Mouse (Mus musculus): ENCODE data around the gene Dnm2.
"Not testable (repeated sequence)": the region's sequence is repeated elsewhere in the genome, so short reads cannot be mapped to it uniquely, and the experiment has no call there.

Gene Dnm2

DNA sequence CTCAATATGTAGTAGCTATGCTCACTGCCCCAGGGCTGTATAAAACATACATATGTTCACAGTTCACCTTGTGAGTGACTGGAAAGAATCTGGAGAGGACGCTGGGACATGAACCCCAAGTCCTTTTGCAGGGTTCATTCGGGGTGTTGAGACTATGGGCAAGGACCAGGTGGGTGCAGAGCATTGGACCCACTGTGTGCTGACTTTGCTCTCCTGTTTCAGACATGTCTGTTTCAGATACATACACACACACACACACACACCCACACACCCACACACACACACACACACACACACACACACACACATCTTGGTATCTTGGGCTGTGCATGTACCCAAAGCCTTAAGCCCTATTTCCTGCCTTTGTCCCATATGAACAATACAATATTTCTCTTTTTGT, 117.3 kb downstream of the Dnm2 start:
- not testable (repeated sequence) for DNase-seq (ENCODE audit: low read depth, low spot score)

DNA sequence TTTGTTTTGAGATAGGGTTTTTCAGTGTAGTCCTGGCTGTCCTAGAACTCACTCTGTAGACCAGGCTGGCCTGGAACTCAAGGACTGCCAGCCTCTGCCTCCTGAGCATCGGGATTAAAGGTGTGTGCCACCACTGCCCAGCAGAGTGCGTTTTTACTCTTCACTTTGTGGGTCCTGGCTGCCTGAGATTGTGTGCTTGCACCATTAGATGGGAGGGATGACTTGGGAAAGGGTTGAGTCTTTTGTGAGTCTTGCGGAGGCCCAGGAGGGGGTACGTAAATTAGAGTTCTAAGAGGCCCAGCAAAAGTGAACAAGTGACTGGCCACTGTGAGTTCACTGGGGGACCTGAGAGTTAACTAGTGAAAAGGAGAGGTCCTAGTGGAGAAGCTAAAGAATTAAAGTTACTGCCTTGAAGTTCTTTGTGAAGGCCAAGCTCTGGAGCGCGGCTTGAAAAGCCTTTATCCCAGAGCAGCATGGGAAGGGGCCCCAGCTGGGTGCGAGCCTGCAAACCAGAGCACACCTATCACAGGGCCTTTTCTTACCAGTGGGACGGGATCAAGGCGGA, 120.7 kb downstream of the Dnm2 start:
- DNase-seq (ENCODE audit: low read depth, low spot score): no peak

DNA sequence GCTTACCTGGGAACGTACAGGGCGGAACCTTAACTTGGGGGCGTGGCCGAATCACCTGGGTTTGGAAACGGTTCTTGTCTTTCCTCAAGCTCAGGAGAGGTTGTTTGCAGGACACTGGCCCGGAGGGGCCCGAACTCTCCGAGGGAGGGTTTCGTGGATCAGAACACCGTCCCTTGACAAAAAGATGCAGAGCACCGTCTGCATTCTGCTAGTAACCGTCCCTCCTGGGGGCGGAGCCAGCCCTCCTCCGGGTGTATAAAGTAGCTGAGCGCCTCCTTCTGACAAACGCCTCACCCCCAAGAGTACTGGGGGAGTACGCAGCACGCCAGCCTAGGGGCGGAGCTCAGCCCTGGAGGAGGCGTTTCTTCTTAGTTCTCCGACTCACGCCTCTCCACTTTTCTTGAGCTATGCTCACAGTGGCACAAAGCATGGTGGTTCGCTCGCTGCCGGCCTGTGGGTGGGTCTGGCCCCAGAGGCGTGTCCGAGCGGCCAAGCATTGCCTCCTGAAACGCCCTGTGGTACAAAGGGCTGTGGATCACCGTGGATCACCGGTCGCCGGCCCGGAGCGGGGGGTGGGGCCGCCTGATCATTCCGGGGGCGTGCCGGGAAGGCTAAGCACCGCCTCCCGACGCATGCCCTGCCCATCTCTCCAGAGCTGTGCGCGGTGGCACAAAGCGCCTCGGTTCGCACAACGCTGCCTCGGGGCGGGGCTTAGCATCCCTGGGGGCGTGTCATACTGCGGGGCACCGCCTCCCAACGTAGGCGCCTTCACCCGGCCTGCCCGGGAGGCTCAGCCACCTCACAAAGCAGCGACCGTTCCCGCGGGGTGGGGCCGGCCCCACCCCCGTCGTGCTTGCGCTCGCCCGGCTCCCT, 121.4 kb downstream of the Dnm2 start:
- peak; percentile 99 for DNase-seq (ENCODE audit: low read depth, low spot score)

DNA sequence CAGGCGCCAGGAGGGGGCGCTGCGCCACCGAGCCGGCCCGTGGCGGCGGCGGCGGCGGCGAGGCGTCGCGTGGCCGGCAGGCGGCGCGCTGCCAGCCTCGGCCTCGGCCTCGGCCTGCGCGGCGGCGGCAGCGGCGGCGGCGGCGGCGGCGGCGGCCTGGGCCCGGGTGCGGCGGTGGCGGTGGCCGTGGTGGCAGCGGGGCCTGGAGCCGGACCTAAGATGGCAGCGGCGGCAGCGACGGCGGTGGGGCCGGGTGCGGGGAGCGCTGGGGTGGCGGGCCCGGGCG, 122.0 kb downstream of the Dnm2 start, which contains the start of gene Carm1:
Carm1 (plus strand) TSS at position 106 of the 286 bp plus-strand sequence.
- no peak for DNase-seq (ENCODE audit: low read depth, low spot score)

DNA sequence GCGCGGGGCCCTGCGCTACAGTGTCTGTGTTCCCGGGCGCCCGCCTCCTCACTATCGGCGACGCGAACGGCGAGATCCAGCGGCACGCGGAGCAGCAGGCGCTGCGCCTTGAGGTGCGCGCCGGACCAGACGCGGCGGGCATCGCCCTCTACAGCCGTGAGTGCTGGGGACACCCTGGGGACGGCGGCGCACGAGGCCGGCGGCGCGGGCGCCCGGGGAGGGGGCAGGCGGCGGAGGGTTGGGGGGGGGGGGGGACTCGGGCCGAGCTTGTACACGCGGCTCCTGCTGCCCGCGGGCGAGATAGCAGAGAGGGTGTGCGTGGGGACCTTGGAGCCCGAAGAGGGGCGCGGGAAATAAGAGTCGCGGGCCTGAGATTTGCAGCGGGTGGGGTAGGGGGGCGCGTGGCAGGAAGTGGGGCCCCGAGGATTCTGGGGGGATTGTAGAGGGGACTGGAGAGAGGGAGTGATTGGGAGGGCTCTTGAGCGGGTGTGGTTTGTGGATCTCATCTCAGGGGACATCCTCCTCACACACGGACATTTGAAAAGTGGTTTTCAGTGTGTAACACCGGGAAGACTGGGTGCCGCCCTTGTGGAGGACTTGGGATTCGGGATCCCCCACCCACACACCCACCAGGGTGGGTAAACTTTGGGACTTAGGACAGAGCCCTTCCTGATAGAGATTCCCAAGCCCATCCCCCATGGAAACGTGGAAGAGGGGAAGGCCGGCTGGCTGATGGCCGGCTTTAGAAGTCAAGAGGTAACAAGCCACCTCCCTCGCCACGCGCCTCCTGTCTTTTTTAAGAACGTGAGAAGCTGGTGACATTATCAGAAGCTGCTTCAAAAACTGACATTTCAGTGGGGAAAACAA, 122.6 kb downstream of the Dnm2 start:
- DNase-seq (ENCODE audit: low read depth, low spot score): peak; percentile 64

DNA sequence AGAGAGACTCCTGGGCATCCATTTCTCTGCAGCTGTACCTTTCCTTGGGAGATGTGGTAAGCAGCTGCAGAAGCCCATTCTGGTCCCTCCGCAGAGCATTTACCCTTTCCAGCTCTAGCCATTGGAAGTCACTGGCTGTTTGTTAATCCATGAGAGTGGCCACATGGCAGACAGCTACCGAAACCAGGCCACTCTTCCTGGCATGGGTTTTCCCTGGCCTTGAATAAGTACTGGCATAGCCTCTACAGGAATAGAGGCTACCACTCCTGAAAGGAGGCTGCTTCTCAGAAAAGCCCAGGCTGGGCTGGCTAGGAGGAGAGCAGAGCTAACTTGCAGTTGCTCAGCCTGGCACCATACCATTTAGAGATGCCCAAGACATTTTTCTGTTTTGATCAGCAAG, 126.3 kb downstream of the Dnm2 start:
- peak; percentile 52 for DNase-seq (ENCODE audit: low read depth, low spot score)

DNA sequence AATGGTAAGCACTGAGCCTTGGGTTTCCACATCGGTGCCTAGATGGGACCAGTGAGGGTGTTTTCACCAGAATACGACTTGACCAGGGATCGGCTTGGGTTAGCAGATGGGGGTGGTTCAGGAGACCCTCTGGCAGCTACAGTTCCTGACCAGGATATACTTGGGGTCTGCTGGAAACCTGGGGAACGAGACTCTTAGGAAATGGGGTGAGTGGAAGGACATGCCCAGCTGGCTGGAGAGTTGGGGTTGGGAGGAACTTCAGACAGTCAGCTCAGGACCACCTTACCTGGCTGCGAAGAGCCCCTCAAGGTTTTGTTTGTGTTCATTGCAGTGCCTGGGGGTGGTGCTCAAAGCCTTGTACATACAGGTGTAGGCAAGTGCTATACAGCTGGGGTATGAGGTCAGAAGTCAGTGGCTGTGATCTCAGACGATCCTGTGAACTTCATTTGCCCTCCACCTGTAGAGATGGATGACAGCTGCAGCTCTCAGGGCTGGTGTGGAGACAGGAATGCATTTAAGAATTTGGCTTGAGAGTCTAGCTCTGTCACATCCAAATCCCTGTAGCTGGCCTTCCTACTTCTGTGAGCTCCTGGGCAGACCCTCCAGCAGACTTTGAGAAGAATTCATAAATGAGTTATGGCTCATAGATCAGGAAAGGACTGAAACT, 129.0 kb downstream of the Dnm2 start:
- no peak for DNase-seq (ENCODE audit: low read depth, low spot score)

DNA sequence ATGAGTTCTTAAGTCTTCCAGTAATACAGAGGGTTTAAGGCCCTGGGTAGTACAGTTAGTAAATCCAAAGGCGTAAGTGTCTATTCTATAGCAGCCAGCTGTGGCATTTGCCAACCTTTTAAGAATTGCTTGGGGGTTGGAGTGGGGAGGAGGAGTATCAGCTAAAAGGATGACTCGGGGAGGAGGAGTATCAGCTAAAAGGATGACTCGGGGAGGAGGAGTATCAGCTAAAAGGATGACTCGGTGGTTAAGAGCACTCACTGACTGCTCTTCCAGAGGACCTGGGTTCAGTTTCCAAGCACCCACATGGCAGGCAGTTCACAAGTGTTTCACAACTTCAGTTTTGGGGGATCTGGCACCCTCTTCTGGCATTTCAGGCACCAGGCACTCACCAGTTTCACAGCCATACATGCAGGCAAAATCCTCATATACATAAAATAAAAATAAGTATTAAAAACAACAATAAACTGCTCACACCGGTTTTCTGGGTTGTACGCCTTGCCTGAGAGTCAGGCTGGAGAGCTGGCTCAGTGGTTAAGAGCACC, 130.6 kb downstream of the Dnm2 start:
- no peak for DNase-seq (ENCODE audit: low read depth, low spot score)

DNA sequence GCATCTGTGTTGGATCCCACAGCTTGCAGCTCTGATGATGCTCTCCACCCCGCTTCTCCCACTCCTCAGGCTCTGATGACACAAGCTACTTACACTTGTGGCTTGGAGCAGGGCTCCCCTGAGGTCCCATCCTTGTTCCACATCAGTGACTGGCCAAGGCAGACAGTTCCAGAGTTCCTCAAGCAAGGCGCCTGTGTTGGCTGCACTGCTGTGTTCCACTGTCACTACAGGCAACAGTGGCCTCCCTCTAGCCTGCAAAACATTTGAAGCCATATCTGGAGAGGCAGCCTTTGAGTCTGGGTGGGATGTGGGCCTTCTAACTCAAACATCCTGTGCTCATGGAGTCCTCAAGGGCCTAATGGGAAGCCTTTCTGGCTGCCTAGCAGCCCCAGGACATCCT, 132.3 kb downstream of the Dnm2 start:
- DNase-seq (ENCODE audit: low read depth, low spot score): no peak

Data from skeletal muscle tissue, adult 2 months (tissue).